Mouse (Mus musculus): Measurements from ENCODE around the gene Shisal2a. TPM values are rescaled to one million over a fixed set of nuclear protein-coding genes. Genes with fewer than 3 reads are reported as not detected.
A peak's percentile ranks its signal among the peaks of the same experiment; 100 is the strongest.

Shisal2a gene
- polyA plus RNA-seq, 1 experiment from 2014 or later: 8.6 TPM

DNA sequence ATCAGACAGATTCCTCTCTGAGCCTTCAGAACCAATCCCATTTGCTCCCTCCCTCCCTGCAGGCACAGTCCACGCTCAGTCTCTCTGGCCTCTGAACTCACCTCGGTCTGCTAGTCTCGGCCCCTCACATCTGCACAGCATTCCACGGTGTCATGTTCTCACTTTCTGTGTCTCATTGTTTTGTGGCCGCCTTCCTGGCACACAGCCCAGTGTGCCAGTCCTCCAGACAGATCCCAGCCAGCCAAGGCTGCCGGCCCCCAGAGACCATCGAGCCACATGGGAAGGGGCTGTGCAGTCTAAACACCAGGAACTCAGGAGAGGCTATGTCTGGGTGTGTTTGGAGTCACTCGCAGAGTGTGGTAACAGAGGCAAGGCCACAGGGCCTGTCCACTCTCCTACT, 32.3 kb downstream of the Shisal2a start:
- Histone ChIP-seq H3K4me3 (ENCODE audit: low read depth, low read length) (no peak overlapping the region), H3K4me2 (ENCODE audit: low read depth, severe bottlenecking) (no peak overlapping the region), H3K27me3 (ENCODE audit: control insufficient read depth, insufficient read depth, low read length) (no peaks in the 10 kb centered on the region), H3K36me3 (ENCODE audit: control insufficient read depth, insufficient read depth, low read length) (no peaks in the 10 kb centered on the region), H3K27ac (replicated peaks; ENCODE audit: low read depth, low read length) (peak overlapping the region; percentile 79), H3K9ac (ENCODE audit: low read length) (no peak overlapping the region), H3K4me1 (ENCODE audit: control insufficient read depth, insufficient read depth, low read length) (peaks cover 53% of the 10 kb centered on the region), H3K9me3 (ENCODE audit: control insufficient read depth, low read length) (no peaks in the 10 kb centered on the region)
- DNase-seq (ENCODE audit: low spot score): peak; percentile 88
- peak; percentile 85 for ATAC-seq (ENCODE audit: insufficient number of reproducible peaks, low FRiP score, low TSS enrichment, low read depth)
- WGBS: 4% methylated on average over 8 of the region's 8 CpGs

DNA sequence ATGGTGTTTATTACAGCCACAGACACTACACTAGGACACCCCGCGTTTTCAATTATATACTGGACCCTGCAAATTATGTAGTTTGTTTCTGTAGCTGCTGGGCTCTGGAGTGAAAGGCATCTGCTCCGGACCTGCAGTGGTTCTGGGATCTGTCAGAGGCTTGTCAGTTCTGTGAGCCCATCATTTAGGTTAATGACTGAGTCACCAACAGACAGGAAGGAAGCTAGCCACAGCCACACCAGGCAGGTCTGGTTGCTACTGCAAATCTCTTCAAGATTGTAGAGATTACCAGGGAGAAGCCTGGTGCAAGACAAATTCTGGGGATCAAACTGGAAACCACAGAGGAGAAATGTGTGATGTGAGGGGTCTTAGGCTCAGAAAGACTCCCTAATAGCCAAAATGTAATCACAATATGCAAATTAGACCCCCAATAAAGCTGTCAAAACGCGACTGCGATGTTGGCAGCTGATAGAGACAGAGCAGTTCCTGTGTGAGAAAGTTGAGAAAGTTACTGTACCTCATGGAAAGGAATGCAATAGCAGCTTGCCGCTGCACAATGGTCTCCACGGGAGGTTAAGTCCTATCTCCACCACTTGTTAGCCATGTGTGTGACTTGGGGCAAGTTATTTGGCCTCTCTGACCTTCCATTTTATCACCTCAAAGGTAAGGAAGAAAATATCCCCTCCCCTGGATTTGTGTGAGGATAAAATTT, 33.2 kb downstream of the Shisal2a start:
- DNase-seq (ENCODE audit: low spot score): peak; percentile 42
- ATAC-seq (ENCODE audit: insufficient number of reproducible peaks, low FRiP score, low TSS enrichment, low read depth): no peak
- Histone ChIP-seq H3K4me2 (ENCODE audit: low read depth, severe bottlenecking) (peak overlapping the region; percentile 26; the same call in 1 of the 2 replicates), H3K4me3 (ENCODE audit: low read depth, low read length) (no peak overlapping the region), H3K9me3 (ENCODE audit: control insufficient read depth, low read length) (no peaks in the 10 kb centered on the region), H3K27ac (replicated peaks; ENCODE audit: low read depth, low read length) (peak overlapping the region; percentile 79), H3K4me1 (ENCODE audit: control insufficient read depth, insufficient read depth, low read length) (peaks cover 53% of the 10 kb centered on the region), H3K27me3 (ENCODE audit: control insufficient read depth, insufficient read depth, low read length) (no peaks in the 10 kb centered on the region), H3K36me3 (ENCODE audit: control insufficient read depth, insufficient read depth, low read length) (no peaks in the 10 kb centered on the region), H3K9ac (ENCODE audit: low read length) (no peak overlapping the region)
- WGBS: 7% methylated on average over 8 of the region's 8 CpGs

DNA sequence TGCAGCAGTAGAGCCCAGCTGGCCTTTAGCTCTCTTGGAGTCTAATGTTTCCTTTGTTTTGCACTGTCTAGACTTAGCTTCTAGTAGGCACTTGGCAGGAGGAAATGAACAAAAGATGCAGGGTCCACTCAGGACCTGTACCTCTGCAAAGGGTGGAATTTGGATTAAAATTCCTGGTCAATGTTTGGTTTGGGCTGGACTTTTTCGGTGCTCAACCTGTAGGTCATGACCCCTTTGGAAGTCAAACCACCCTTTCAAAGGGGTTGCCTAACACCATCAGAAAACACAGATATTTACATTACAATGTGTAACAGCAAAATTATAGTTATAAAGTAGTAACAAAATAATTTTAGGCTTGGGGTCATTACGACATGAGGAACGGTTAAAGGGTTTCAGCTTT, 34.1 kb downstream of the Shisal2a start:
- 61% methylated on average over 3 of the region's 3 CpGs for WGBS
- DNase-seq (ENCODE audit: low spot score): no peak
- no peak overlapping the region for H3K4me2 ChIP-seq (ENCODE audit: low read depth, severe bottlenecking)
- H3K27ac ChIP-seq (replicated peaks; ENCODE audit: low read depth, low read length): peak overlapping the region; percentile 79
- H3K27me3 ChIP-seq (ENCODE audit: control insufficient read depth, insufficient read depth, low read length): no peaks in the 10 kb centered on the region
- no peak overlapping the region; the same call in 1 of the 2 replicates for H3K9ac ChIP-seq (ENCODE audit: low read length)
- ATAC-seq (ENCODE audit: insufficient number of reproducible peaks, low FRiP score, low TSS enrichment, low read depth): no peak
- no peaks in the 10 kb centered on the region for H3K36me3 ChIP-seq (ENCODE audit: control insufficient read depth, insufficient read depth, low read length)
- peaks cover 58% of the 10 kb centered on the region for H3K4me1 ChIP-seq (ENCODE audit: control insufficient read depth, insufficient read depth, low read length)
- no peaks in the 10 kb centered on the region for H3K9me3 ChIP-seq (ENCODE audit: control insufficient read depth, low read length)
- H3K4me3 ChIP-seq (ENCODE audit: low read depth, low read length): no peak overlapping the region

DNA sequence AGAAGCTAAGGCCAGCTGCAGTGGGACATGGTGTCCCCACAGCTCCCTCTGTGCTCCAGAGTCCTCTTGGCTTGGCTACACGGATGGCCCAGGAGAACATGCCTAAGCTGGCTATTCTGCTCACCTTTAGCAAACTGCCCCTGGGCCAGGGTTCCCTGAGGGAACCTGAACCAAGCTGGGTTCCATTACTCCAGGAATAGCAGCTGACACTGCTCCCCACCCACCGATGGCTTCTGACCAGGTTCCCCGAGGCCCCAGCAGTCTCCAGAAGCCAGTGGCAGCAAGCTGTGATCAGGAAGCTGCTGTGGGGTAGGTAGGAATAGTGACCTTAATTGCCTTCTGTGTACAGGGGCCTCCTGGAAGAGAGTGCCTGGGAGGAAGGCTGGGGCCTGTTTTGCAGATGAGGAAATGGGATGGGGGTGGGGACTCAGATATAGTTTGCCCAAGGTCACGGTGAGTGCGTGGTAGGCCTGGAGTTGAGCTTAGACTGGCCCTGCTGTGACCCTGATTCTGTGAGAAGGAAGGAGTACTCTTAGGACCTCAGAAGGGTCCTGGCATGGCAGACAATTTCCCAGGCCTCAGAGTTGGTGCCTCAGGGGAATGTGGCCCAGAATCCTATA, 34.8 kb downstream of the Shisal2a start:
- Histone ChIP-seq H3K9me3 (ENCODE audit: control insufficient read depth, low read length) (no peaks in the 10 kb centered on the region), H3K4me3 (ENCODE audit: low read depth, low read length) (no peak overlapping the region), H3K27ac (replicated peaks; ENCODE audit: low read depth, low read length) (peak overlapping the region; percentile 79), H3K4me1 (ENCODE audit: control insufficient read depth, insufficient read depth, low read length) (peaks cover 58% of the 10 kb centered on the region), H3K4me2 (ENCODE audit: low read depth, severe bottlenecking) (no peak overlapping the region), H3K27me3 (ENCODE audit: control insufficient read depth, insufficient read depth, low read length) (no peaks in the 10 kb centered on the region), H3K9ac (ENCODE audit: low read length) (peak overlapping the region; percentile 32; the same call in 1 of the 2 replicates), H3K36me3 (ENCODE audit: control insufficient read depth, insufficient read depth, low read length) (no peaks in the 10 kb centered on the region)
- peak; percentile 48 for ATAC-seq (ENCODE audit: insufficient number of reproducible peaks, low FRiP score, low TSS enrichment, low read depth)
- peak; percentile 79 for DNase-seq (ENCODE audit: low spot score)
- 13% methylated on average over 5 of the region's 5 CpGs for WGBS

DNA sequence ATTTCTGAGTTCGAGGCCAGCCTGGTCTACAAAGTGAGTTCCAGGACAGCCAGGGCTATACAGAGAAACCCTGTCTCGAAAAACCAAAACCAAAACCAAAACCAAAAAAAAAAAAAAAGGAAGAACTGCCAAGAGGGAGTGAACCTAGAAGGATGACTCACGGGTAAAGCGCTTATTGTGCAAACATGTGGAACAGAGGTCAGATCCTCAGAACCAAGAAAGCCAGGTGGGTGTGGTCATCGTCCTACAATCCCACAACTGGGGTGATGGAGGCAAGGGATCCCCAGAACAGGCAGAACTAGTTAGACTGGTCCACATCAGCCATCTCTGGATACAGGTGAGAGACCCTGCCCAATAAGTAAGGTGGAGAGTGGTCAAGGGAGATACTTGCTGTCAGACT, 36.0 kb downstream of the Shisal2a start:
- DNase-seq (ENCODE audit: low spot score) (no peak), ATAC-seq (ENCODE audit: insufficient number of reproducible peaks, low FRiP score, low TSS enrichment, low read depth) (no peak)
- Histone ChIP-seq H3K9me3 (ENCODE audit: control insufficient read depth, low read length) (no peaks in the 10 kb centered on the region), H3K4me3 (ENCODE audit: low read depth, low read length) (no peak overlapping the region), H3K4me2 (ENCODE audit: low read depth, severe bottlenecking) (no peak overlapping the region), H3K27ac (replicated peaks; ENCODE audit: low read depth, low read length) (peak overlapping the region; percentile 79), H3K4me1 (ENCODE audit: control insufficient read depth, insufficient read depth, low read length) (peaks cover 58% of the 10 kb centered on the region), H3K9ac (ENCODE audit: low read length) (no peak overlapping the region), H3K27me3 (ENCODE audit: control insufficient read depth, insufficient read depth, low read length) (no peaks in the 10 kb centered on the region), H3K36me3 (ENCODE audit: control insufficient read depth, insufficient read depth, low read length) (no peaks in the 10 kb centered on the region)
- 93% methylated on average over 5 of the region's 5 CpGs for WGBS

DNA sequence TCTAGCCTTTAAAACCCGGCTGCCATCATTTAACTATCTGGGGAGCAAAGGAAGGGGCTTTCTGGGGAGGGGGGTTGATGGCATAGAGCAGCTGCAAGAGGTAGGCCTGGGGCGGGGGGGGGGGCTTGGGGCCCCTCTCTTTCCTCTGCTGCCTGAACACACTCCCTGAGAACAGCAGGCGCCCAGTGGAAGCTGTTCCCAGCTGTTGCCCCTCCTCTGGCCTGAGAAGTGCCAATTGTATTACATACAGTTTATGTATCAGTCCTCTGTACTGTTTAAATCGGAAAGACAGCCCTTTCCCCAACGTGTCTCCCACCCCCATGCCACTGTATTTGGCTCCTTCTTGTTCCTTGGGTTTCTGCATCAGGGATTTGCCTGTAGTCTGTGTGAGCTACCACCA, 37.3 kb downstream of the Shisal2a start:
- Histone ChIP-seq H3K27ac (replicated peaks; ENCODE audit: low read depth, low read length) (peak overlapping the region; percentile 87), H3K36me3 (ENCODE audit: control insufficient read depth, insufficient read depth, low read length) (peaks cover under 1% of the 10 kb centered on the region; the same call in 1 of the 2 replicates), H3K27me3 (ENCODE audit: control insufficient read depth, insufficient read depth, low read length) (no peaks in the 10 kb centered on the region), H3K9me3 (ENCODE audit: control insufficient read depth, low read length) (no peaks in the 10 kb centered on the region), H3K4me1 (ENCODE audit: control insufficient read depth, insufficient read depth, low read length) (peaks cover 52% of the 10 kb centered on the region), H3K4me3 (ENCODE audit: low read depth, low read length) (no peak overlapping the region), H3K9ac (ENCODE audit: low read length) (no peak overlapping the region), H3K4me2 (ENCODE audit: low read depth, severe bottlenecking) (no peak overlapping the region)
- 47% methylated on average over 5 of the region's 5 CpGs for WGBS
- DNase-seq (ENCODE audit: low spot score): peak; percentile 41
- no peak for ATAC-seq (ENCODE audit: insufficient number of reproducible peaks, low FRiP score, low TSS enrichment, low read depth)

DNA sequence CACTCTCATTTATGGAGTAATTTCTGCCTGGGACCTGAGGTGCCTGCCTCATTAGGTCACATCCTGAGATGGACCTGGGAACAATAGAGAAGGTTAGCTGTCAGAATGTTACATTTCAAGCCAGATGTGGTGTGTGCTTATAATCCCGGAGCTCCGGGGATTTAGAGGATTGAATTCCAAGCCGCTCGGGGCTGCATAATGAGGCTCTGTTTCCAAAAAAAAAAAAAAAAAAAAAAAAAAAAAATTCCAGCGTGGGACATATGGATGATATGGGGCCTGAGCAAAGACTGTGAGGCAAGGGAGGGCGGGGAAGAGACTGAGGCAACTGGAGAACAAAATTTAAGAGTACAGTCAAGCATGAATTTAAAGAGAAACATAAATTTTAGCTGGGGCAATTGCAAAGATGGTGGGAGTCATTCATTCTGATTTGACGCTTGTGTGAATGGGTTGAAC, 38.5 kb downstream of the Shisal2a start:
- 10% methylated on average over 7 of the region's 7 CpGs for WGBS
- peak; percentile 42 for ATAC-seq (ENCODE audit: insufficient number of reproducible peaks, low FRiP score, low TSS enrichment, low read depth)
- H3K9me3 ChIP-seq (ENCODE audit: control insufficient read depth, low read length): no peaks in the 10 kb centered on the region
- peak overlapping the region; percentile 23; the same call in 1 of the 2 replicates for H3K9ac ChIP-seq (ENCODE audit: low read length)
- H3K4me2 ChIP-seq (ENCODE audit: low read depth, severe bottlenecking): no peak overlapping the region
- peak; percentile 57 for DNase-seq (ENCODE audit: low spot score)
- peaks cover 44% of the 10 kb centered on the region for H3K4me1 ChIP-seq (ENCODE audit: control insufficient read depth, insufficient read depth, low read length)
- H3K36me3 ChIP-seq (ENCODE audit: control insufficient read depth, insufficient read depth, low read length): peaks cover 3% of the 10 kb centered on the region; the same call in 1 of the 2 replicates
- H3K27ac ChIP-seq (replicated peaks; ENCODE audit: low read depth, low read length): peak overlapping the region; percentile 87
- no peak overlapping the region for H3K4me3 ChIP-seq (ENCODE audit: low read depth, low read length)
- H3K27me3 ChIP-seq (ENCODE audit: control insufficient read depth, insufficient read depth, low read length): no peaks in the 10 kb centered on the region

DNA sequence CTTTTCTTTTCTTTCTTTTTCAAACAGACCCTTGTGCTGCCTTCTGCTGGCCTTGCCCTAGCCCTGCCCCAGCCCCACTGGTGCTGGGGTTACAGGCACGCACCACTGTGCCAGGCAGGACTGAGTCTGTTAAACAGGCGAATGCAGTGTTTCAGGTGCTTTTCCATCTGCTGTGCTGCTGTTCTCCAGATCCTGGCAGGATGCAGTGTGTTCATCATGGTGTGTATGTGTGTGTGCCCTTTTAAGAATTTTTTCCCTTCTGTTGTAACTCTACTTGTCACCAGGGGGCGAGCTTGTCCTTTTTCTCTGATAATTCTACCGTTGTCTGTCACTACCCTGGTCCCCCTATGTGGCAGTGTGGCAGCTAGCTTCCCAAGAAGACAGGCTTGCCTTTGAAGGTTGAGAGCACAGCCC, 43.9 kb downstream of the Shisal2a start:
- H3K9ac ChIP-seq (ENCODE audit: low read length): no peak overlapping the region
- H3K4me2 ChIP-seq (ENCODE audit: low read depth, severe bottlenecking): no peak overlapping the region
- 25% methylated on average over 4 of the region's 4 CpGs for WGBS
- H3K36me3 ChIP-seq (ENCODE audit: control insufficient read depth, insufficient read depth, low read length): peaks cover 11% of the 10 kb centered on the region
- peaks cover 5% of the 10 kb centered on the region for H3K4me1 ChIP-seq (ENCODE audit: control insufficient read depth, insufficient read depth, low read length)
- no peaks in the 10 kb centered on the region for H3K9me3 ChIP-seq (ENCODE audit: control insufficient read depth, low read length)
- ATAC-seq (ENCODE audit: insufficient number of reproducible peaks, low FRiP score, low TSS enrichment, low read depth) (peak; percentile 81), DNase-seq (ENCODE audit: low spot score) (peak; percentile 83)
- no peak overlapping the region for H3K27ac ChIP-seq (replicated peaks; ENCODE audit: low read depth, low read length)
- H3K4me3 ChIP-seq (ENCODE audit: low read depth, low read length): no peak overlapping the region
- H3K27me3 ChIP-seq (ENCODE audit: control insufficient read depth, insufficient read depth, low read length): no peaks in the 10 kb centered on the region
